Mouse (Mus musculus): ENCODE results near the gene Sgta. TPM values are rescaled to one million over a fixed set of nuclear protein-coding genes. Genes with fewer than 3 reads are reported as not detected.
A peak's percentile ranks its signal among the peaks of the same experiment; 100 is the strongest.

The Sgta gene
- total RNA-seq, 2 experiments from 2014 or later: 96.1 to 99.9 TPM

GRCm38 (mm10) chr10:80994621-80995020 is 65.4 kb downstream of the Sgta start:
- peak; percentile 23 to 39 for DNase-seq
- intact Hi-C loops (cut with DNase I): loop anchor here (1.0 to 5.0 kb wide), 3 partner anchors 113 to 247 kb away; partner anchors contain the start of gene Oaz1

Small RNA genes lying within 50 kb of the gene (microRNA-seq; reads per million reads assigned to microRNA genes)
- gene Mir5615-1 (ENCODE audit: borderline number of aligned reads in 2 of 2): 0 reads per million in 2 experiments
- 0 reads per million in 2 experiments for gene Mir5615-2 (ENCODE audit: borderline number of aligned reads in 2 of 2)

Other genes starting within 250 kb of the Sgta start
- under 1 TPM in 1 of 2 experiments, not detected in 1; 0.46 TPM for gene Jsrp1, start 246.7 kb downstream of the Sgta start, total RNA-seq (2021)
- gene Oaz1, start 233.5 kb downstream of the Sgta start, total RNA-seq (2021): 100 to 1,000 TPM; 850 to 884 TPM
- 1 to 10 TPM; 6.4 to 8.9 TPM for gene Lingo3, start 216.1 kb downstream of the Sgta start, total RNA-seq (2021)
- gene Lsm7, start 205.0 kb downstream of the Sgta start, total RNA-seq (2021): 10 to 100 TPM; 19.6 to 25.4 TPM
- gene Sppl2b, start 204.9 kb downstream of the Sgta start, total RNA-seq (2021): 10 to 100 TPM; 15.6 to 19.1 TPM
- not detected for gene Tmprss9, start 188.3 kb downstream of the Sgta start, total RNA-seq (2021)
- gene Timm13, start 159.2 kb downstream of the Sgta start, total RNA-seq (2021): 100 to 1,000 TPM; 129 to 145 TPM
- gene Lmnb2, start 141.9 kb downstream of the Sgta start, total RNA-seq (2021): 1 to 10 TPM; 3.6 to 4.9 TPM
- 10 to 100 TPM; 11.0 to 18.7 TPM for gene Gadd45b, start 130.1 kb downstream of the Sgta start, total RNA-seq (2021)
- under 1 TPM; 0.22 to 0.67 TPM for gene Gng7, start 45.2 kb downstream of the Sgta start, total RNA-seq (2021)
- gene Diras1, start 34.5 kb downstream of the Sgta start, total RNA-seq (2021): not detected
- gene Slc39a3, start 22.8 kb downstream of the Sgta start, total RNA-seq (2021): 10 to 100 TPM; 14.5 to 14.6 TPM
- 10 to 100 TPM; 11.9 to 13.1 TPM for gene Thop1, start 9.9 kb upstream of the Sgta start, total RNA-seq (2021)
- gene Creb3l3, start 38.7 kb upstream of the Sgta start, total RNA-seq (2021): 1 to 10 TPM in 1 of 2 experiments, under 1 TPM in 1; 0.95 to 1.1 TPM
- 100 to 1,000 TPM; 113 to 125 TPM for gene Map2k2, start 45.7 kb upstream of the Sgta start, total RNA-seq (2021)
- gene Zbtb7a, start 75.0 kb upstream of the Sgta start, total RNA-seq (2021): 10 to 100 TPM; 37.9 to 39.5 TPM
- 10 to 100 TPM; 14.0 to 17.1 TPM for gene Pias4, start 107.7 kb upstream of the Sgta start, total RNA-seq (2021)
- gene Eef2, start 116.5 kb upstream of the Sgta start, total RNA-seq (2021): 1,000 to 10,000 TPM; 1,005 to 1,085 TPM
- 10 to 100 TPM; 31.0 to 31.3 TPM for gene Dapk3, start 122.8 kb upstream of the Sgta start, total RNA-seq (2021)
- gene 4930442H23Rik, start 123.7 kb upstream of the Sgta start, total RNA-seq (2021): not detected
- 1 to 10 TPM; 7.8 to 7.9 TPM for gene Nmrk2, start 141.9 kb upstream of the Sgta start, total RNA-seq (2021)
- under 1 TPM in 1 of 2 experiments, not detected in 1; 0.11 TPM for gene Atcay, start 170.7 kb upstream of the Sgta start, total RNA-seq (2021)
- gene Zfr2, start 173.0 kb upstream of the Sgta start, total RNA-seq (2021): 1 to 10 TPM; 2.5 to 3.6 TPM
- under 1 TPM; 0.39 to 0.41 TPM for gene Matk, start 192.8 kb upstream of the Sgta start, total RNA-seq (2021)
- gene Mrpl54, start 206.8 kb upstream of the Sgta start, total RNA-seq (2021): 10 to 100 TPM; 95.2 to 97.4 TPM
- gene Apba3, start 206.8 kb upstream of the Sgta start, total RNA-seq (2021): 100 to 1,000 TPM; 102 to 108 TPM
- under 1 TPM in 1 of 2 experiments, not detected in 1; 0.19 TPM for gene Tjp3, start 231.4 kb upstream of the Sgta start, total RNA-seq (2021)
- gene Pip5k1c, start 232.8 kb upstream of the Sgta start, total RNA-seq (2021): 10 to 100 TPM; 31.5 to 33.3 TPM